Mouse (Mus musculus) spleen, adult 2 months (tissue): ENCODE data around the gene Mis18a. TPM values are rescaled to one million over a fixed set of nuclear protein-coding genes. Genes with fewer than 3 reads are reported as not detected.
A peak's percentile ranks its signal among the peaks of the same experiment; 100 is the strongest.

Source experiments
- DNase-seq, 2 experiments: peaks; one replicate each; pipeline versions ENCODE4 v3.0.0 to v3.0.0-alpha.2; 2012 to 2021; ENCODE audit warnings: low spot score in 2 of 2, low read depth in 1 of 2
- H3K27ac ChIP-seq: fragments of 200-500 bp; 2 replicates; pipeline ENCODE4 v1.5.1; 2012; ENCODE audit warnings: low read length, inconsistent platforms; ENCODE audit not compliant: insufficient read depth
- H3K27me3 ChIP-seq: fragments of 200-500 bp; 2 replicates; pipeline ENCODE4 v1.6.1; 2012; ENCODE audit warnings: mild to moderate bottlenecking, moderate library complexity, low read length, inconsistent platforms; ENCODE audit not compliant: control insufficient read depth, insufficient read depth
- H3K36me3 ChIP-seq: fragments of 200-500 bp; 2 replicates; pipeline ENCODE4 v1.6.1; 2012; ENCODE audit warnings: mild to moderate bottlenecking, low read length, inconsistent platforms; ENCODE audit not compliant: control insufficient read depth, insufficient read depth
- H3K4me1 ChIP-seq: fragments of 200-500 bp; 2 replicates; pipeline ENCODE4 v1.6.1; 2011; ENCODE audit warnings: inconsistent platforms; ENCODE audit not compliant: control insufficient read depth, insufficient read depth, insufficient read length
- H3K4me3 ChIP-seq: fragments of 200-500 bp; 2 replicates; pipeline ENCODE4 v1.5.1; 2011; ENCODE audit warnings: mild to moderate bottlenecking, inconsistent platforms; ENCODE audit not compliant: insufficient read depth, insufficient read length; ENCODE audit errors: extremely low read depth
- CTCF ChIP-seq: fragments of 200-500 bp; IDR thresholded peaks from 2 replicates; pipeline ENCODE4 v1.5.1; 2011; ENCODE audit warnings: mild to moderate bottlenecking, inconsistent platforms; ENCODE audit not compliant: insufficient read depth, insufficient read length, insufficient replicate concordance; ENCODE audit errors: extremely low read depth
- POLR2A ChIP-seq: fragments of 200-500 bp; IDR thresholded peaks from 2 replicates; pipeline ENCODE4 v1.6.1; 2011; ENCODE audit warnings: low read depth, low read length, inconsistent platforms
- WGBS: fragments of 180-500 bp; shearing (Covaris S2); methylation state at CpG from one replicate; pipeline ENCODE4 v1.1.7; 2018; 5-methylcytosine and 5-hydroxymethylcytosine counted together
- polyA plus RNA-seq: library from polyadenylated mRNA; depleted of rRNA; stranded (reverse); fragments of >200 nt; gene quantifications from 2 replicates; pipeline ENCODE4 v1.2.3, GENCODE M21; 2012

Mis18a gene
- polyA plus RNA-seq, 1 experiment, result 14.6 TPM

DNA sequence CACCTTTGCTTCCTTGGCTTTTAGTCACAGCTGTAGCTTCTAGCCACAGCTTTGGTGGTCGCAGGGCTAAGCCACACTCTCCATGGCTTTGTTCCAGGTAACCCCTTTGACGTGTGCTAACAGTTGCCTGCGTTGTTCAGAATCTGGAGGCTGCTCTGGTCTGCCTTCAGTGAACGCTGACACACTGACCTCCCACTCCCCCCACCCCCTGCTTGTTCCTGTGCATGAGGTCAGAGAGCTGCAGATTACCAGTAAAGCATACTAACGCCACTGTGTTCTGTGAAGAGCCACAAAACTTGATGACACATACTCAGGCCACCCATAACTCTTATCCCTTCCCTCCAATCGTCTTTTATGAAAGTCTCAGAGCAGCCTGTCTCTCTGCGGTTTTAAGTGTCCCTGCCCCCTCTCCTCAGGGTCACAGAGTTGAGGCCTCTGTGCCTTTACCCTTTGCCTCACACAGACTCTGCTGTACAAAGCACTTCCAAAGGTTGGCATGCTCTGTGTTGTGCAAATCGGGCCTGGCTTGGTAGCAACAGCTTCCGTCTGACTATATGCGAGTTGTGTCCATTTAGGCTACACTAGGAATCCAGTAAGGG is 9.6 kb upstream of the Mis18a start:
- Histone ChIP-seq H3K36me3 (no peaks in the 10 kb centered on the region), H3K4me1 (no peaks in the 10 kb centered on the region), H3K27me3 (no peaks in the 10 kb centered on the region), H3K27ac (no peak overlapping the region), H3K4me3 (no peak overlapping the region)
- no peak for TF ChIP-seq POLR2A
- TF ChIP-seq CTCF, result no peak
- 69% methylated on average over 10 of the region's 10 CpGs for WGBS
- DNase-seq, result no peak

DNA sequence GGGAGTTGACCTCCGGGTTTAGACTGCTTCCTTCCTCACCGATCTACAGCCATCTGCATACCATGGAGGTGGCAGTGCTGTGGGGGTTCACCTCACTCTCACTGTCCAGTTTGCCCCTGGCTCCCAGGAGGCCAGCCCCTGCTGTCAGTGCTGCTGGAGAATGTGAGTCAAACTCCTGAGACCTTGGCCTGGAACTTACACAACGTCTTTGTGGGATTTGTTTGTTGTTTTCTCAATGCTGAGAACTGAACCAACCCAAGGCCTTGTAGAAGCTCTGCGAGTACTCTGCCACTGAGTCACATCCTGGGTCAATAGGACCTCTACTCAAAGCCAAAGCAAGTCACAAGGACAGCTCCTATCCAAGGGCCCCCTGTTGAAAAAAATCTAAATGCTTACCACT is 8.4 kb upstream of the Mis18a start:
- TF ChIP-seq POLR2A (no peak), CTCF (no peak)
- Histone ChIP-seq H3K36me3 (no peaks in the 10 kb centered on the region), H3K4me3 (no peak overlapping the region), H3K27ac (no peak overlapping the region), H3K4me1 (no peaks in the 10 kb centered on the region), H3K27me3 (no peaks in the 10 kb centered on the region)
- no peak for DNase-seq
- WGBS, result 49% methylated on average over 4 of the region's 4 CpGs

DNA sequence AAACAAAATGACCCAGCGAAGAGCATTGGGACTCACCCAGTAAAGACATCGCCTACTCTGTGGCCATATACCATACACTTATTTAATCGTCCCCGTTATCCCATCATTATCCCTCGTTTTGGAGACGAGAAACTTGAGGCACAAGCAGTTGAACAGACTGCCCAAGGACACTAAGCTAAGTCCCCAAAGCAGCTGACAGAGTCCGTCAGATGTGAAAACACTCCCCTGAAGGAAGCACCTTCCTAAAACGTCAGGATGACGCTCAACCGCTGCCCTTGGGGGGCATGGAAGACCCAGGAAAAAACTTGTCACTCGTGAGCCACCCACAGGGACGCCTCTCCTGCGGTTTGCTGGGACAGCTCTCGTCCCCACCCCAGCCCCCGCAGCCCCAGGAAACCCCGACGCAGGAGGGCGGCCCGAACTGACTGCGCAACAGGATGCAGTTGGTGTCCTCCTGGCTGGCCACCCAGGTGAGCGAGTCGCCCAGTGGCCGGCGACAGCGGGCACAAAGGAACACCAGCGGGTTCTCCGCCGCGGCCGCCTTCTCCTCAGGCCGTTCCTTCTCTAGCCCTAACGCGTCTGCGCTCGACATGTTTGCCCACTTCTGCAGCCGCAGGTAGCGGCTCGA is 490 bp downstream of the Mis18a start:
- H3K27me3 ChIP-seq, result no peaks in the 10 kb centered on the region
- 0 out of 2 replicates have a peak overlapping the region, but pooled peaks have one; percentile 9 for H3K27ac ChIP-seq
- DNase-seq, result no peak
- TF ChIP-seq CTCF (no peak), POLR2A (no peak)
- 6% methylated on average over 38 of the region's 38 CpGs for whole genome bisulfite sequencing
- no peaks in the 10 kb centered on the region for H3K36me3 ChIP-seq
- peak overlapping the region; percentile 92 for H3K4me3 ChIP-seq
- H3K4me1 ChIP-seq, result no peaks in the 10 kb centered on the region

DNA sequence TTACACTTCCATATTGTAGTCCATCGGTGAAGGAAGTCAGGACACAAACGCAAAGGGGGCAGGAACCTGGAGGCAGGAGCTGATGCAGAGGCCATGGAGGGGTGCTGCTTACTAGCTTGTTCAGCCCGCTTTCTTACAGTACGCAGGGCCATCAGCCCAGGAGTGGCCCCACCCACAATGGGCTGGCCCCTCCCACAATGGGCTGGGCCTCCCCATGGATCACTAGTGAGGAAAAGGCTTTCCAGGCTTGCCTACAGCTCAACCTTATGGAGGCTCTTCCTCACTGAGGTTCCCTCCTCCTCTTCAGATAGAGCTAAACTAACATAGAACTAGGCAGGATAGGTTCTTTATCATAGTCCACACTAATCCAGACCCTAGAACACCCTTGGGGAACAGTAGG is 3.2 kb downstream of the Mis18a start:
- WGBS, result 97% methylated on average over 4 of the region's 4 CpGs

DNA sequence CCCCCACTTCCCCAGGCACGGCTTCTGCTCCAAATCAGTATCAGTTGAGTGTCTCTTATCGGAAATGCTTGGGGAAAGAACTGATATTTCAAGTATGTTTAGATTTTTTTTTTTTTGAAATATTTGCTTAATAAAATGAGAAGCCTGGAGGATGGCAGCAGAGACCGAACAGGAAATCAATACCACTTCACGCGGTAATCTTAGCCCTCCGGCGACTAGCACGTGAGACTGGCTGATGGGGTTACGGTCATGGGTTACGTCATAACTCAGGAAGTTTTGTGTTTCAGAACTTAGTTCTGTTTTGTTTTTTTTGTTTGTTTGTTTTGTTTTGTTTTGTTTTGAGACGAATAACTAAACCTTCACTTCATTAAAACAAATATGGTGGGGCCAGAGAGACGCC is 16.9 kb downstream of the Mis18a start:
- Histone ChIP-seq H3K27me3 (peaks cover 5% of the 10 kb centered on the region; the same call in 1 of the 2 replicates), H3K36me3 (no peaks in the 10 kb centered on the region), H3K4me1 (no peaks in the 10 kb centered on the region), H3K27ac (no peak overlapping the region), H3K4me3 (no peak overlapping the region)
- 80% methylated on average over 12 of the region's 12 CpGs for WGBS
- TF ChIP-seq POLR2A (no peak), CTCF (no peak)
- no peak for DNase-seq

More for the DNA sequence above, 3.2 kb downstream of the Mis18a start:
- H3K27ac ChIP-seq, result no peak overlapping the region
- H3K4me1 ChIP-seq, result no peaks in the 10 kb centered on the region
- no peak for DNase-seq
- no peaks in the 10 kb centered on the region for H3K27me3 ChIP-seq
- no peak for TF ChIP-seq POLR2A
- H3K36me3 ChIP-seq, result peaks cover 7% of the 10 kb centered on the region
- H3K4me3 ChIP-seq, result no peak overlapping the region

DNA sequence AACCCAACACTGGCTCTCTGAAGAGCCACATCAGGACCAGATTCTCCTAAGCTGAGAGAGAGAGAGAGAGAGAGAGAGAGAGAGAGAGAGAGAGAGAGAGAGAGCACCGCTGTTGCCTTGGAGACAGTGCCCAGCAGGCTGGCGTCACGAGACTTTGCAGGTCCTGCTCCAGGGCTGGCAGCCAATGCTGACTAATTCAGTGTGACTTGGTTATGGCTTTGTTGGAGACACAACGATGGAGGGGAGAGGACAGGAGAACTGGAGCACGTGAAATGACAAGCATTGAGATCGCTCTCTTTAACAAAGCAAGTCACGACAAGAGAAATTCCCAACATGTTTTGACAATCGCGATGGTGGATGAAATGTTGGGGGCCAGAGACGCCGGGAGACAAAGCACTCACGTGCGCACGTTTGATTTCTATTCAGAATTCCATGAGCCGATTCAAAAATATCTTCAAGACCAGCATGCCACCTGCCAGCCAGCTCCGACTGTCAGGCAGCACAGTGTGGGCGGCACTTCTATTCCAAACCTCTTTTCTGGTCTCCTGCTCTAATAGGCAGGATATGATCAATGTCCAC is 17.4 kb downstream of the Mis18a start:
- Histone ChIP-seq H3K36me3 (no peaks in the 10 kb centered on the region), H3K27ac (no peak overlapping the region), H3K4me1 (no peaks in the 10 kb centered on the region), H3K4me3 (no peak overlapping the region), H3K27me3 (peaks cover 5% of the 10 kb centered on the region; the same call in 1 of the 2 replicates)
- TF ChIP-seq CTCF, result no peak
- TF ChIP-seq POLR2A, result no peak
- no peak for DNase-seq
- WGBS, result 69% methylated on average over 17 of the region's 17 CpGs

DNA sequence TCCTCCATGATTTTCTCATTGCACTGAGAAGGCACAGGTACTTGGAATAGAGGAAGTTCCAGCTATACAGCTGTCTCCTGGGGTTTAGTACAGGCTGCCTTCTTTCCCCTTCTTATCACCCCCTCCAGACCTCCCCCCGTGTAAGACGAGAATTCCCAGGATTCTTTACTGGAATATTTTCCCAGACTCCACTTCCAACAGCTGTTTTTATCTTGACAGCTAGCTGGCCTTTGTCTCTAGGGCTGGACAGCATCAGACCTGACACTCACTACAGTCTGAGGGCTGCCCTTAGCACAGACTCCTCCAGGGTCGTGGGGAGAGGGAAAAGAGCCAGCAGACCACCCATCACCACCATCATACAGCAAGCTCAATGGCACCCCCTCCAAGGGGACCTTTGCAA is 20.9 kb downstream of the Mis18a start:
- no peaks in the 10 kb centered on the region for H3K4me1 ChIP-seq
- H3K27me3 ChIP-seq, result no peaks in the 10 kb centered on the region
- no peak for TF ChIP-seq POLR2A
- no peak for TF ChIP-seq CTCF
- DNase-seq, result no peak
- no peak overlapping the region for H3K4me3 ChIP-seq
- H3K27ac ChIP-seq, result no peak overlapping the region
- 3% methylated on average over 3 of the region's 3 CpGs for WGBS
- no peaks in the 10 kb centered on the region for H3K36me3 ChIP-seq
